Mouse (Mus musculus): Measurements from ENCODE around the gene Hacd4. TPM values are rescaled to one million over a fixed set of nuclear protein-coding genes. Genes with fewer than 3 reads are reported as not detected.

The Hacd4 gene
- polyA plus RNA-seq, 1 experiment, result 10.8 TPM

DNA sequence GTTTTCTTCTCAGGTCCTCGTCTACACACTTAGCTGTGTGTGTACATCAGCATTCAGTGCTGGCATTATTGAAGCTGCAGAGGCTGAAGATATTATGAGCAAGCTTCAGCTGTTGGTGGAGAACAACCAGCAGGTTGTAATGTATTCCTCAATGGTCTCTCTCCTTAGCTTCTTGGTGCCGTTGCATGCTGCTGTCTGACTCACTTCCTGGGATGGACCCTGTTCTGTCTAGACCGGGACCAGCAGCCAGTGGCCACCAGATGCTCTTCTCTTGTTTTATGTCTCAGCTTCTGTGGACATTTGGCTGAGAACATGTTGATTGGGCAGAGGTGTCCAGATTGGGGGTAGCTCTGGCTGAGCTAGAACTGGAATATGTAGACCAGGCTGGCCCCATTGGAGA lies 81.3 kb downstream of the Hacd4 start:
- Histone ChIP-seq H3K4me3 (replicated peaks; ENCODE audit: control insufficient read depth, low read depth, low read length) (no peak overlapping the region), H3K27ac (ENCODE audit: control insufficient read depth, insufficient read depth, low read depth, low read length, poor library complexity) (no peak overlapping the region), H3K4me1 (ENCODE audit: control insufficient read depth, insufficient read depth, low read length) (no peaks in the 10 kb centered on the region)
- 67% methylated on average over 3 of the region's 3 CpGs for WGBS
- TF ChIP-seq POLR2A (IDR thresholded peaks at IDR 0.05; ENCODE audit: borderline replicate concordance, control insufficient read depth, low read depth, low read length) (no peak), CTCF (IDR thresholded peaks at IDR 0.05; ENCODE audit: control insufficient read depth, insufficient read depth, low read length) (no peak)

DNA sequence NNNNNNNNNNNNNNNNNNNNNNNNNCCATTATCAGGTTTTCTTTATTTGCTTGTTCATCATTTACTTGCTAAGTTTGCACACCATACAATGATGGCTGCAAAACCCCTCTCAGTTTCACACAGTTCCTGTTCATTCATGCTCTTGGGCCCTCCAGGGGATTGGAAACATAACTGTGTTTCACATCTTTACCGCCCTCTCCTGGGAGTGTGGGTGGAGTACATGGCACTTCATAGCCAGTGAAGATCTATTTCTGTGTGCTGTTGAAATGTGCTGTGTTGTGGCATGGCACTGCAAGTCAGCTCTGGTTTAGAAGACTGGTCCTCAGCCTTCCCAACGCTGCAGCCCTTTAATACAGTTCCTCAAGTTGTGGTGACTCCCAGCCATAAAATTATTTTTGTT lies 82.1 kb downstream of the Hacd4 start:
- no peak for TF ChIP-seq CTCF (IDR thresholded peaks at IDR 0.05; ENCODE audit: control insufficient read depth, insufficient read depth, low read length)
- TF ChIP-seq POLR2A (IDR thresholded peaks at IDR 0.05; ENCODE audit: borderline replicate concordance, control insufficient read depth, low read depth, low read length), result no peak
- WGBS, result 46% methylated on average over 2 of the region's 2 CpGs
- Histone ChIP-seq H3K4me3 (replicated peaks; ENCODE audit: control insufficient read depth, low read depth, low read length) (no peak overlapping the region), H3K27ac (ENCODE audit: control insufficient read depth, insufficient read depth, low read depth, low read length, poor library complexity) (no peak overlapping the region), H3K4me1 (ENCODE audit: control insufficient read depth, insufficient read depth, low read length) (no peaks in the 10 kb centered on the region)

DNA sequence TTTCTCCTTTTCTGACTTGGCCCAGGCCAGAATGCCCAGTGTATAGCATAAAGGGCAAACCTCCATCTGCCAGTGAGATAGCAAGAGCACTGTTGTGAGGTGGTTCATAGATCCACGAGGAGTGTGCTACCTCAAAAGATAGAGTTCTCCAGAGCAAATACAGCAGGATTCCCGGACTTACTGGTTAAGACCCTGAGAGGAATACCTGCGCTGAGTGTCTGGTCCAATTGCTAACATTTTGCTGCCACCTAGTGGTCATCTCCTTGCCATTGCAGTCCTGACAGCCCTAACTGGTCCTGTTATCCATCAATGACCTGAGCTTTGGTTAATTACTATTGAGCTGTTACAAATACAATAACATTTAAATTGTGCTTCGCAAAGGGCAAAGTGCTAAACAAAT lies 87.8 kb downstream of the Hacd4 start:
- Histone ChIP-seq H3K27ac (ENCODE audit: control insufficient read depth, insufficient read depth, low read depth, low read length, poor library complexity) (no peak overlapping the region), H3K4me3 (replicated peaks; ENCODE audit: control insufficient read depth, low read depth, low read length) (no peak overlapping the region), H3K4me1 (ENCODE audit: control insufficient read depth, insufficient read depth, low read length) (no peaks in the 10 kb centered on the region)
- 3% methylated on average over 4 of the region's 4 CpGs for WGBS
- TF ChIP-seq CTCF (IDR thresholded peaks at IDR 0.05; ENCODE audit: control insufficient read depth, insufficient read depth, low read length) (peak; percentile 80), POLR2A (IDR thresholded peaks at IDR 0.05; ENCODE audit: borderline replicate concordance, control insufficient read depth, low read depth, low read length) (no peak)

Other genes starting within 250 kb of the Hacd4 start
- gene Ifnb1, start 83.8 kb upstream of the Hacd4 start, polyA plus RNA-seq (2011; ENCODE audit: insufficient read depth, insufficient read length, low replicate concordance, missing spikeins), result not detected in 2 replicates
- not detected in 2 replicates for gene Ifna15, start 119.3 kb upstream of the Hacd4 start, polyA plus RNA-seq (2011; ENCODE audit: insufficient read depth, insufficient read length, low replicate concordance, missing spikeins)
- gene Ifna14, start 132.9 kb upstream of the Hacd4 start, polyA plus RNA-seq (2011; ENCODE audit: insufficient read depth, insufficient read length, low replicate concordance, missing spikeins), result not detected in 2 replicates
- not detected in 2 replicates for gene Ifna9, start 153.5 kb upstream of the Hacd4 start, polyA plus RNA-seq (2011; ENCODE audit: insufficient read depth, insufficient read length, low replicate concordance, missing spikeins)
- not detected in 2 replicates for gene Ifna12, start 164.4 kb upstream of the Hacd4 start, polyA plus RNA-seq (2011; ENCODE audit: insufficient read depth, insufficient read length, low replicate concordance, missing spikeins)
- gene C87499, start 195.5 kb upstream of the Hacd4 start, polyA plus RNA-seq (2011; ENCODE audit: insufficient read depth, insufficient read length, low replicate concordance, missing spikeins), result not detected in 2 replicates
- gene Ifna13, start 205.5 kb upstream of the Hacd4 start, polyA plus RNA-seq (2011; ENCODE audit: insufficient read depth, insufficient read length, low replicate concordance, missing spikeins), result 1.9 TPM in 1 of 2 replicates, not detected in the other
- not detected in 2 replicates for gene Ifna16, start 238.0 kb upstream of the Hacd4 start, polyA plus RNA-seq (2011; ENCODE audit: insufficient read depth, insufficient read length, low replicate concordance, missing spikeins)
- not detected in 2 replicates for gene Ifna2, start 245.0 kb upstream of the Hacd4 start, polyA plus RNA-seq (2011; ENCODE audit: insufficient read depth, insufficient read length, low replicate concordance, missing spikeins)